Mouse (Mus musculus) myocyte (in vitro differentiated cells): ENCODE results near the gene Hnrnpk.

Source experiments
- E2F4 ChIP-seq: IDR thresholded peaks from one replicate; pipeline ENCODE4 v1.6.1; 2011; ENCODE audit warnings: mild to moderate bottlenecking, control low read depth, moderate library complexity; ENCODE audit not compliant: insufficient read depth
- MYOG ChIP-seq, 3 experiments: IDR thresholded peaks; one replicate each; pipeline ENCODE4 v1.6.1; 2011; ENCODE audit warnings: control low read depth in 2 of 3, low read depth in 2 of 3, mild to moderate bottlenecking in 2 of 3; ENCODE audit not compliant: insufficient read length in 2 of 3, control insufficient read depth in 1 of 3, insufficient read depth in 1 of 3
- POLR2A ChIP-seq: IDR thresholded peaks from one replicate; pipeline ENCODE4 v1.6.1; 2011; ENCODE audit warnings: low read depth, mild to moderate bottlenecking, control low read depth, moderate library complexity; ENCODE audit not compliant: insufficient read length
- REST ChIP-seq: IDR thresholded peaks from one replicate; pipeline ENCODE4 v1.6.1; 2011; ENCODE audit warnings: mild to moderate bottlenecking, control low read depth, moderate library complexity; ENCODE audit not compliant: insufficient read depth, insufficient read length

- TF ChIP-seq MYOG (IDR thresholded peaks at IDR 0.05; ENCODE audit: control insufficient read depth in 1 of 3, insufficient read depth in 1 of 3, insufficient read length in 2 of 3, low read depth in 2 of 3) (no peak), POLR2A (no peak), E2F4 (no peak), REST (no peak)
These were observed 17.6 kb downstream of the Hnrnpk start for GRCm38 (mm10) chr13:58385547-58385920.
